Mouse (Mus musculus): ENCODE data around the gene Irf6. TPM values are rescaled to one million over a fixed set of nuclear protein-coding genes. Genes with fewer than 3 reads are reported as not detected.

Gene Irf6
- polyA plus RNA-seq, 1 experiment from 2014 or later = 8.7 TPM

GRCm38 (mm10) chr1:193200640-193201382, 47.9 kb downstream of the Irf6 start:
- H3K4me3 ChIP-seq (replicated peaks) = no peak overlapping the region
- ATAC-seq (ENCODE audit: insufficient number of reproducible peaks, insufficient read depth, low FRiP score, low TSS enrichment, low read depth) = no peak
- H3K27ac ChIP-seq = no peak overlapping the region
- 84% methylated on average over 8 of the region's 8 CpGs for WGBS
- no peaks in the 10 kb centered on the region for H3K9me3 ChIP-seq
- no peaks in the 10 kb centered on the region for H3K27me3 ChIP-seq
- H3K36me3 ChIP-seq = no peaks in the 10 kb centered on the region
- H3K4me1 ChIP-seq (replicated peaks) = no peaks in the 10 kb centered on the region
- no peak overlapping the region for H3K9ac ChIP-seq (replicated peaks)
- H3K4me2 ChIP-seq = no peak overlapping the region

GRCm38 (mm10) chr1:193201383-193201778, 48.5 kb downstream of the Irf6 start, which contains the start of gene Traf3ip3:
Gene Traf3ip3, minus strand, starts transcription at chr1:193201703.
- H3K9me3 ChIP-seq = no peaks in the 10 kb centered on the region
- no peak within 1 kb of the TSS for H3K9ac ChIP-seq (replicated peaks)
- no peaks in the 10 kb centered on the region for H3K27me3 ChIP-seq
- no peak within 1 kb of the TSS for H3K27ac ChIP-seq
- H3K4me2 ChIP-seq = no peak within 1 kb of the TSS
- no peak within 1 kb of the TSS for H3K4me3 ChIP-seq (replicated peaks)
- no peak for ATAC-seq (ENCODE audit: insufficient number of reproducible peaks, insufficient read depth, low FRiP score, low TSS enrichment, low read depth)
- H3K4me1 ChIP-seq (replicated peaks) = no peaks in the 10 kb centered on the region
- no peaks in the 10 kb centered on the region for H3K36me3 ChIP-seq
- WGBS = 56% methylated on average over 5 of the region's 5 CpGs

GRCm38 (mm10) chr1:193203821-193204220, 50.9 kb downstream of the Irf6 start:
- no peaks in the 10 kb centered on the region for H3K9me3 ChIP-seq
- no peaks in the 10 kb centered on the region for H3K4me1 ChIP-seq (replicated peaks)
- no peak overlapping the region for H3K4me3 ChIP-seq (replicated peaks)
- no peak overlapping the region for H3K9ac ChIP-seq (replicated peaks)
- 38% methylated on average over 2 of the region's 2 CpGs for WGBS
- no peaks in the 10 kb centered on the region for H3K36me3 ChIP-seq
- H3K27ac ChIP-seq = no peak overlapping the region
- H3K27me3 ChIP-seq = no peaks in the 10 kb centered on the region
- H3K4me2 ChIP-seq = no peak overlapping the region
- no peak for ATAC-seq (ENCODE audit: insufficient number of reproducible peaks, insufficient read depth, low FRiP score, low TSS enrichment, low read depth)

GRCm38 (mm10) chr1:193205431-193205830, 52.5 kb downstream of the Irf6 start:
- no peak overlapping the region for H3K9ac ChIP-seq (replicated peaks)
- ATAC-seq (ENCODE audit: insufficient number of reproducible peaks, insufficient read depth, low FRiP score, low TSS enrichment, low read depth) = no peak
- H3K27me3 ChIP-seq = no peaks in the 10 kb centered on the region
- 91% methylated on average over 2 of the region's 2 CpGs for WGBS
- no peak overlapping the region for H3K27ac ChIP-seq
- no peaks in the 10 kb centered on the region for H3K9me3 ChIP-seq
- H3K4me3 ChIP-seq (replicated peaks) = no peak overlapping the region
- no peak overlapping the region for H3K4me2 ChIP-seq
- no peaks in the 10 kb centered on the region for H3K36me3 ChIP-seq
- no peaks in the 10 kb centered on the region for H3K4me1 ChIP-seq (replicated peaks)

GRCm38 (mm10) chr1:193207503-193207902, 54.6 kb downstream of the Irf6 start, which contains the start of gene Lamb3:
Gene Lamb3, plus strand, starts transcription at chr1:193207699.
- H3K9me3 ChIP-seq = no peaks in the 10 kb centered on the region
- no peaks in the 10 kb centered on the region for H3K4me1 ChIP-seq (replicated peaks)
- H3K4me3 ChIP-seq (replicated peaks) = no peak within 1 kb of the TSS
- H3K36me3 ChIP-seq = no peaks in the 10 kb centered on the region
- H3K4me2 ChIP-seq = no peak within 1 kb of the TSS
- H3K27me3 ChIP-seq = no peaks in the 10 kb centered on the region
- 85% methylated on average over 3 of the region's 3 CpGs for WGBS
- ATAC-seq (ENCODE audit: insufficient number of reproducible peaks, insufficient read depth, low FRiP score, low TSS enrichment, low read depth) = no peak
- H3K27ac ChIP-seq = no peak within 1 kb of the TSS
- no peak within 1 kb of the TSS for H3K9ac ChIP-seq (replicated peaks)

GRCm38 (mm10) chr1:193208178-193208577, 55.3 kb downstream of the Irf6 start:
- no peak for ATAC-seq (ENCODE audit: insufficient number of reproducible peaks, insufficient read depth, low FRiP score, low TSS enrichment, low read depth)
- Histone ChIP-seq H3K4me1 (replicated peaks) (no peaks in the 10 kb centered on the region), H3K27me3 (no peaks in the 10 kb centered on the region), H3K27ac (no peak overlapping the region), H3K4me2 (no peak overlapping the region), H3K9me3 (no peaks in the 10 kb centered on the region), H3K36me3 (no peaks in the 10 kb centered on the region), H3K4me3 (replicated peaks) (no peak overlapping the region), H3K9ac (replicated peaks) (no peak overlapping the region)
- 47% methylated on average over 2 of the region's 2 CpGs for WGBS

DNA sequence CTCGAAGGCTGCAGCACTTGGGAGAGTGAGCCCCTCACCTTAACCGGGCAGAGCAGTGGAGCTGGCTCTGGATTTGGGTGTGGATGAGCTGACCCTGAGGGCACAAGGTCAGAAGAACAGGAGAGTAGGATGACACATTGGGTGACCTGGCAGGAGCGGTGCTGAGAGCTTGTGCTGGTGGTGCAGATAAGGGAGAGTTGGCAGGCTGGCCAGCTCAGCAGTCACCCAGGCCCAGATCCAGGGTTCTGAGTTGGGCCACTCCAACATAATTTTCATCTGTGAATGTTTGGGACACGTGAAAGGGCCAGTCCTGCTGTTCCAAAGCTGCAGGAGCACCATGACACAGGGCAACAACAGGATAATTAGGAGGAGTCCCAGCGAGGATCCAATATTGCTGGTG, 58.5 kb downstream of the Irf6 start:
- no peak overlapping the region for H3K4me2 ChIP-seq
- no peaks in the 10 kb centered on the region for H3K4me1 ChIP-seq (replicated peaks)
- WGBS = 73% methylated on average over 5 of the region's 5 CpGs
- H3K9me3 ChIP-seq = no peaks in the 10 kb centered on the region
- ATAC-seq (ENCODE audit: insufficient number of reproducible peaks, insufficient read depth, low FRiP score, low TSS enrichment, low read depth) = no peak
- no peak overlapping the region for H3K4me3 ChIP-seq (replicated peaks)
- H3K9ac ChIP-seq (replicated peaks) = no peak overlapping the region
- H3K36me3 ChIP-seq = no peaks in the 10 kb centered on the region
- H3K27me3 ChIP-seq = no peaks in the 10 kb centered on the region
- H3K27ac ChIP-seq = no peak overlapping the region

DNA sequence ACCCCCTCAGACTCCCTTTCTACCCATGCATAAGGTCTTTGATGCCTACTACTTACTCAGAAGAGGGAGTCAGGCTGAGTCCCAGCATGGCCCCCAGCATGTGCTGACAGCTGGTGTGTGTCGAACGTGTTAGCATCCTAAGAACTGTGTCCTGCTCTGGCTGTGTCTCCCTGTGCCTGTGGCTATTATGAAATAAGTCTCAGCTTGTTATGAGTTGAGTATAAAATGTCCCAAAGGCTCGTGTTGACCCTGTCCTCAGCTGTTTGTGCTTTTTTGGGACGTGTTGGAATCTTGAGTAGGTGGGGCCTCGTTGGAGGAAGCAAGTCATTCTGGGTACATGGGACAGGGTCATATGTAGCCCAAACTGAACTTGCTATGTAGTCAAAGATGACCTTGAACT, 61.1 kb downstream of the Irf6 start:
- no peak overlapping the region for H3K9ac ChIP-seq (replicated peaks)
- no peak overlapping the region for H3K27ac ChIP-seq
- no peak overlapping the region for H3K4me2 ChIP-seq
- no peak overlapping the region for H3K4me3 ChIP-seq (replicated peaks)
- WGBS = 74% methylated on average over 5 of the region's 5 CpGs
- H3K36me3 ChIP-seq = no peaks in the 10 kb centered on the region
- H3K27me3 ChIP-seq = no peaks in the 10 kb centered on the region
- no peak for ATAC-seq (ENCODE audit: insufficient number of reproducible peaks, insufficient read depth, low FRiP score, low TSS enrichment, low read depth)
- no peaks in the 10 kb centered on the region for H3K4me1 ChIP-seq (replicated peaks)
- H3K9me3 ChIP-seq = no peaks in the 10 kb centered on the region

DNA sequence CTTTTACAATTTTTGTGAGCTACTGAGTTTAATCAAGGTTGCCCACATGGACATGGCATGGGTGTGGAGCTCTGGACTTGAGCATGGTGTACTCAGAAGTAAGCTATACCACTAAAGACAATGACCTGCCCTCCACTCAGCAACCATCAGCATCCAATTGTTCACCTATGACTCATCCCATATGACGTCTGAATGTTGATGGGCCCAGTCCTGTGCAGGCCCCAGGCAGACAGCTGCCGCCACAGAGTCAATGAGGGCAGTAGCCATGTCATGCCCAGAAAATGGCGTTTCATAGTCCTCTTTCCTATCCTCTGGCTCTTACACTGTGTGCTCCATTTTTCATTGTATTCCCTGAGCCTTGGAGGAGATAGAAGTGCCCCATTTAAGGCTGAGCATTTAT, 63.1 kb downstream of the Irf6 start:
- H3K9ac ChIP-seq (replicated peaks) = no peak overlapping the region
- H3K4me1 ChIP-seq (replicated peaks) = no peaks in the 10 kb centered on the region
- H3K4me2 ChIP-seq = no peak overlapping the region
- H3K27ac ChIP-seq = no peak overlapping the region
- no peak overlapping the region for H3K4me3 ChIP-seq (replicated peaks)
- H3K27me3 ChIP-seq = no peaks in the 10 kb centered on the region
- no peak for ATAC-seq (ENCODE audit: insufficient number of reproducible peaks, insufficient read depth, low FRiP score, low TSS enrichment, low read depth)
- H3K9me3 ChIP-seq = no peaks in the 10 kb centered on the region
- H3K36me3 ChIP-seq = no peaks in the 10 kb centered on the region
- 79% methylated on average over 3 of the region's 3 CpGs for WGBS

DNA sequence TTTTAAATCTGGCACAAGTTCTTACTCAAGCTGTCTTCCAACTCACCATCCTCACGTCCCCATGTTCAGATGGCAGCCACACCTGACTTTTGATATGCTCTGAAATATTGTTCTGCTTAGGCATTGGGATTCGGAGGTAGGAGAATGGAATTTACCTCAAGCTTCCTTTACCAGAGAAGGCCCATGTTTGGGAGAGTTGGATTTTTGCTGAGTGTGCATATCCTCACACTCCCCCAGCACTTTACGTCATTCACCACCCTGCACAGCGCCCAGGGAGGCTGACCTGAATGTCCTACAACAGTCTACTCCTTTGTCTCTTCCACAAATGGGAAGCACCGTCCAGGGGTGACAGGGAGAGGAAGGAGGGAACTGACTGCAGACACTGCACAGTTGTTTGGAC, 67.5 kb downstream of the Irf6 start:
- no peak for ATAC-seq (ENCODE audit: insufficient number of reproducible peaks, insufficient read depth, low FRiP score, low TSS enrichment, low read depth)
- H3K9me3 ChIP-seq = no peaks in the 10 kb centered on the region
- no peaks in the 10 kb centered on the region for H3K36me3 ChIP-seq
- H3K9ac ChIP-seq (replicated peaks) = no peak overlapping the region
- H3K4me1 ChIP-seq (replicated peaks) = no peaks in the 10 kb centered on the region; the same call in 1 of the 2 replicates
- no peak overlapping the region for H3K27ac ChIP-seq
- 75% methylated on average over 5 of the region's 5 CpGs for WGBS
- H3K27me3 ChIP-seq = no peaks in the 10 kb centered on the region
- no peak overlapping the region for H3K4me3 ChIP-seq (replicated peaks)
- no peak overlapping the region for H3K4me2 ChIP-seq
